Mouse (Mus musculus): ENCODE results near the gene Vav2. TPM values are rescaled to one million over a fixed set of nuclear protein-coding genes. Genes with fewer than 3 reads are reported as not detected.

The Vav2 gene
- polyA plus RNA-seq, 1 experiment from 2014 or later = 3.2 TPM

DNA sequence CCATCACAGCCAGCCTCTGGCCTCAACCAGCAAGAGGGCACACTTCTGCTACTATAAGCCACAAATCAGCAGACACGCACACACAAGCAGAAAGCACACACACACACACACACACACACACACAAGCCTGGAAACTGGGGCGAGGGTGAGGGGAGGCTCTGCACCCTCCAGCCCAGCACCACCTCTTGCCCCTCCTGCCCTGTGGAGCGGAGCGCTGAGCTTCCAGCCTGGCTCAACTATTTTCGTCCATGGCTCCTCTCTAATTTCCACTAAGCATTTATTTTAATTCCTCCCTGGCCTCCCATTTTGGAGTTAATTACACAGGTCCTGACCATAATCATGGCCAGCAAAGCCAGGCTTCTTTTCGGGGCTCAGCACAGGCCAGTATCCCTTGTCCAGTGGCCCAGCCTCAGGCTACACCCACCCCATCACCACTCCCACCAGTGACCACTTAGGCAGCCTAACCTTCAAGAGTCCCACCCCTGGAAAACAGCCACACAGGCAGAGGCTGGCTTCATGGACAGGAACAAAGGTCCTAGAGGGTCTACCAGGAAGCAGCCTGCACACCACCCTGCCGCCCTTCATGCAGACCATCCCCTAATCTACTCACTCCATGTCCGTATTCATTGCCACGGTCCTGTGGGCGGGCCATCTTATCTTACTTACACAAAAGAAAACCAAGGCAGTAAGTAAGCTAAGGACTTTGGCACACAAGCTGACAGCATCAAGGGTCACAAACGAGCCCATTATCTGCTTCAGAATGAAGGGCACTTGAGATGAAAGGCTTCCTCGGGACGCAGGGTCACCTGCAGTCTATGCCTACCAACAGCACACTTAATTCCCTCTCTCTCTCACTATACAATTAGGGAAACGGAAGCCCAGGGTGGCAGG is 37.3 kb downstream of the Vav2 start:
- no peaks in the 10 kb centered on the region for H3K27me3 ChIP-seq
- peaks cover 44% of the 10 kb centered on the region for H3K4me1 ChIP-seq (replicated peaks)
- ATAC-seq (ENCODE audit: low read depth) (peak; percentile 66), DNase-seq (peak; percentile 20)
- H3K9me3 ChIP-seq (replicated peaks) = no peaks in the 10 kb centered on the region
- 0 out of 2 replicates have a peak overlapping the region, but pooled peaks have one; percentile 31 for H3K9ac ChIP-seq
- H3K4me2 ChIP-seq = peak overlapping the region; percentile 31
- H3K4me3 ChIP-seq (replicated peaks) = no peak overlapping the region
- peaks cover 3% of the 10 kb centered on the region; the same call in 1 of the 2 replicates for H3K36me3 ChIP-seq
- H3K27ac ChIP-seq = 0 out of 2 replicates have a peak overlapping the region, but pooled peaks have one; percentile 41
- 28% methylated on average over 14 of the region's 14 CpGs for WGBS (ENCODE audit: insufficient replicate concordance)

DNA sequence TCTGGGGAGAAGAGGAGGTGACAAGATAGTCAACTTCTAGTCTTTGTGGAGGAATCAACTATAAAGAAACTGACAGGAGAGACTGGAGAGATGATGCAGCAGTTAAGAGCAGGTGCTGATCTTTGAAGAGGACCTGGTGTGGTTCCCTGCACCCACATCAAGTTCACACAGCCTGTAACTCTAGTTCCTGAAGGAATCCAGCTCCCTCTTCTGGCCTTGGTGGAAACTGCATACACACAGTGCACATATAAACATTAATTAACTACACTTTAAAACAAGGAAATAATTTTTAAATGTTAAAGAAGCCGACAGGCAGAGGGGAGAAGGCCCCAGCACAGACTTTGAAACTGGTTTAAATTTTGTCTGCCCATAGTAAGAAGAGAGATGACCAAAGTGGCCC is 39.6 kb downstream of the Vav2 start:
- ATAC-seq (ENCODE audit: low read depth) (no peak), DNase-seq (no peak)
- no peaks in the 10 kb centered on the region for H3K9me3 ChIP-seq (replicated peaks)
- peaks cover 33% of the 10 kb centered on the region for H3K4me1 ChIP-seq (replicated peaks)
- H3K4me2 ChIP-seq = no peak overlapping the region
- H3K27me3 ChIP-seq = no peaks in the 10 kb centered on the region
- no peak overlapping the region for H3K4me3 ChIP-seq (replicated peaks)
- no peak overlapping the region for H3K27ac ChIP-seq
- WGBS (ENCODE audit: insufficient replicate concordance) = 81% methylated on average over 1 of the region's 1 CpGs
- H3K36me3 ChIP-seq = peaks cover 3% of the 10 kb centered on the region; the same call in 1 of the 2 replicates
- H3K9ac ChIP-seq = no peak overlapping the region

- ATAC-seq (ENCODE audit: low read depth) = no peak
- Histone ChIP-seq H3K36me3 (peaks cover 3% of the 10 kb centered on the region; the same call in 1 of the 2 replicates), H3K9me3 (replicated peaks) (no peaks in the 10 kb centered on the region), H3K4me1 (replicated peaks) (peaks cover 19% of the 10 kb centered on the region), H3K9ac (no peak overlapping the region), H3K4me3 (replicated peaks) (no peak overlapping the region), H3K27ac (no peak overlapping the region), H3K4me2 (no peak overlapping the region), H3K27me3 (no peaks in the 10 kb centered on the region)
- 52% methylated on average over 4 of the region's 4 CpGs for WGBS (ENCODE audit: insufficient replicate concordance)
- no peak for DNase-seq
Observed at GRCm38 (mm10) chr2:27381698-27382097, 45.1 kb downstream of the Vav2 start.

DNA sequence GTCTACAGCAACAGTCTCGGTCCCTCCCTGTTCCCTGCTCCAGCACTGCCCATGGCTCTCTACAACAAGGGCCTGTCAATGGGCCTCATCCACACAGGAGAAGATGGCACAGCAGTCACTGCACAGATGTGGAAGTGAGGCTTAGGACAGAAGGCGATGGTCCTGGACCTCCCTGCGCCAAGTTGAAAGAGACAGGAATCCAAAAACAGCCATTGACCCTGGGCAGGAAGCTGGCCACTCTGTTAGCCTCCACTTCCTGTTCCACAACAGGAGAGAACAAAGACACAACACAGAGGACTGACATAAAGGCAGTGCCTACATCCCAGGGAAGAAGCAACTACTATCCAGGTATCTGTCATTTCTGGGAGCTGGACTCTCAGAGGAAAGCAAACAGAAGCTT is 45.6 kb downstream of the Vav2 start:
- DNase-seq (no peak), ATAC-seq (ENCODE audit: low read depth) (no peak)
- no peak overlapping the region for H3K9ac ChIP-seq
- peaks cover 19% of the 10 kb centered on the region for H3K4me1 ChIP-seq (replicated peaks)
- H3K27ac ChIP-seq = no peak overlapping the region
- H3K36me3 ChIP-seq = peaks cover 2% of the 10 kb centered on the region; the same call in 1 of the 2 replicates
- no peak overlapping the region for H3K4me3 ChIP-seq (replicated peaks)
- no peak overlapping the region for H3K4me2 ChIP-seq
- no peaks in the 10 kb centered on the region for H3K9me3 ChIP-seq (replicated peaks)
- H3K27me3 ChIP-seq = no peaks in the 10 kb centered on the region
- WGBS (ENCODE audit: insufficient replicate concordance) = 66% methylated on average over 3 of the region's 3 CpGs

GRCm38 (mm10) chr2:27377876-27378275 is 49.0 kb downstream of the Vav2 start:
- H3K27me3 ChIP-seq = no peaks in the 10 kb centered on the region
- H3K9ac ChIP-seq = no peak overlapping the region
- no peak overlapping the region for H3K4me2 ChIP-seq
- H3K9me3 ChIP-seq (replicated peaks) = no peaks in the 10 kb centered on the region
- H3K4me3 ChIP-seq (replicated peaks) = no peak overlapping the region
- ATAC-seq (ENCODE audit: low read depth) = no peak
- H3K36me3 ChIP-seq = no peaks in the 10 kb centered on the region
- peaks cover 28% of the 10 kb centered on the region for H3K4me1 ChIP-seq (replicated peaks)
- H3K27ac ChIP-seq = no peak overlapping the region
- 45% methylated on average over 4 of the region's 4 CpGs for WGBS (ENCODE audit: insufficient replicate concordance)
- no peak for DNase-seq

- WGBS (ENCODE audit: insufficient replicate concordance) = 78% methylated on average over 8 of the region's 8 CpGs
- Histone ChIP-seq H3K9ac (no peak overlapping the region), H3K36me3 (no peaks in the 10 kb centered on the region), H3K4me3 (replicated peaks) (no peak overlapping the region), H3K27me3 (no peaks in the 10 kb centered on the region), H3K9me3 (replicated peaks) (no peaks in the 10 kb centered on the region), H3K4me1 (replicated peaks) (peaks cover 32% of the 10 kb centered on the region), H3K4me2 (no peak overlapping the region), H3K27ac (no peak overlapping the region)
- ATAC-seq (ENCODE audit: low read depth) (no peak), DNase-seq (no peak)
Observed at GRCm38 (mm10) chr2:27377164-27377563, 49.7 kb downstream of the Vav2 start.

GRCm38 (mm10) chr2:27375141-27375540 is 51.7 kb downstream of the Vav2 start:
- Histone ChIP-seq H3K36me3 (no peaks in the 10 kb centered on the region), H3K27ac (no peak overlapping the region), H3K4me3 (replicated peaks) (no peak overlapping the region), H3K9ac (no peak overlapping the region), H3K9me3 (replicated peaks) (no peaks in the 10 kb centered on the region), H3K4me2 (no peak overlapping the region), H3K27me3 (no peaks in the 10 kb centered on the region), H3K4me1 (replicated peaks) (peaks cover 24% of the 10 kb centered on the region)
- no peak for DNase-seq
- no peak for ATAC-seq (ENCODE audit: low read depth)
- WGBS (ENCODE audit: insufficient replicate concordance) = 60% methylated on average over 3 of the region's 3 CpGs

- no peak overlapping the region for H3K9ac ChIP-seq
- H3K4me3 ChIP-seq (replicated peaks) = no peak overlapping the region
- no peaks in the 10 kb centered on the region for H3K27me3 ChIP-seq
- peaks cover 19% of the 10 kb centered on the region for H3K4me1 ChIP-seq (replicated peaks)
- H3K27ac ChIP-seq = no peak overlapping the region
- 19% methylated on average over 12 of the region's 12 CpGs for WGBS (ENCODE audit: insufficient replicate concordance)
- DNase-seq (peak; percentile 6), ATAC-seq (ENCODE audit: low read depth) (no peak)
- no peaks in the 10 kb centered on the region for H3K9me3 ChIP-seq (replicated peaks)
- H3K4me2 ChIP-seq = no peak overlapping the region
- 0 out of 2 replicates have a peak, but pooled peaks cover 3% of the 10 kb centered on the region for H3K36me3 ChIP-seq
Observed at GRCm38 (mm10) chr2:27373349-27373748, 53.5 kb downstream of the Vav2 start.

DNA sequence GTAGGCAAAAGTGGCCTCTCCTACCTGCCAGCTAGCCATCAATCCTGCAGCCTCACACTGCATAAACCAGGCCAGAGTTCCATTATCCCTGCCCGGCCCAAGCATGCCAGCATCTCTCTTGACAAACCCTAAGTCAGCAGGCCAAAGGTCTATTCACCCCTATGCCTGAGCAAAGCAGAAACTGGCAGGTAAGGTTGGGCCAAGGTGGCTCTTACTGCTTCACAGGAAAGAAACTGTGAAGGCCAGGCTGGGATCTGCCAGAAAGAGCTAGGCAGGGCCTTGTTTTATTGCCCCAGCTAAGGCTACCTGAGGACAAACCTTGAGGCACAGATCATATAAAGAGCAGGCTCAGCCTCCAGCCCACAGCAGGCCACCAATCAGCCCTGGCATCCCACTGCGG is 55.4 kb downstream of the Vav2 start:
- peaks cover 13% of the 10 kb centered on the region for H3K4me1 ChIP-seq (replicated peaks)
- no peak overlapping the region for H3K4me3 ChIP-seq (replicated peaks)
- 85% methylated on average over 2 of the region's 2 CpGs for WGBS (ENCODE audit: insufficient replicate concordance)
- no peaks in the 10 kb centered on the region for H3K27me3 ChIP-seq
- ATAC-seq (ENCODE audit: low read depth) (no peak), DNase-seq (no peak)
- no peak overlapping the region for H3K4me2 ChIP-seq
- H3K9me3 ChIP-seq (replicated peaks) = no peaks in the 10 kb centered on the region
- H3K27ac ChIP-seq = no peak overlapping the region
- 0 out of 2 replicates have a peak, but pooled peaks cover 3% of the 10 kb centered on the region for H3K36me3 ChIP-seq
- no peak overlapping the region for H3K9ac ChIP-seq

GRCm38 (mm10) chr2:27368980-27369379 is 57.9 kb downstream of the Vav2 start:
- Histone ChIP-seq H3K27ac (no peak overlapping the region), H3K9me3 (replicated peaks) (no peaks in the 10 kb centered on the region), H3K4me1 (replicated peaks) (peaks cover 13% of the 10 kb centered on the region), H3K27me3 (no peaks in the 10 kb centered on the region), H3K36me3 (0 out of 2 replicates have a peak, but pooled peaks cover 3% of the 10 kb centered on the region), H3K4me3 (replicated peaks) (no peak overlapping the region), H3K9ac (no peak overlapping the region), H3K4me2 (no peak overlapping the region)
- DNase-seq (no peak), ATAC-seq (ENCODE audit: low read depth) (no peak)
- 72% methylated on average over 8 of the region's 8 CpGs for WGBS (ENCODE audit: insufficient replicate concordance)

DNA sequence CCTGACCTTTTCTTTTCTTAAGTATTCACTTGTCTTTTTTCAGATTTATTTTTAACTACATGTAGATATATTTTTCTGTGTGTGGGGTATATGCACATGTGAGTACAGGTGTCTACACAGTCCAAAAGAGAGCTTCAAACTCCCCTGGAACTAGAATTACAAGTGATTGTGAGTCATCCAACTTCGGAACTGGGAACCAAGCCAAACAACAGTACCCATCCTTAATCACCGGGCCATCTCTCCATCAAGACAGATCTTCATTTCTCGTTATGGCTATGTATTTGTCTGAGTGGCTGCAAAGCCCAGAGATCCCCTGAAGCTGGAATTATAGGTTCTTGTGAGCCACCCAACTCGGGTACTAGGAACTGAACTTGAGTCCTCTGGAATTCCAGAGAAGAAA is 61.5 kb downstream of the Vav2 start:
- no peaks in the 10 kb centered on the region for H3K27me3 ChIP-seq
- 66% methylated on average over 4 of the region's 4 CpGs for WGBS (ENCODE audit: insufficient replicate concordance)

More for the DNA sequence above, 61.5 kb downstream of the Vav2 start:
- ATAC-seq (ENCODE audit: low read depth) (no peak), DNase-seq (no peak)
- H3K4me3 ChIP-seq (replicated peaks) = no peak overlapping the region
- H3K36me3 ChIP-seq = 0 out of 2 replicates have a peak, but pooled peaks cover 3% of the 10 kb centered on the region
- H3K9ac ChIP-seq = no peak overlapping the region
- H3K9me3 ChIP-seq (replicated peaks) = no peaks in the 10 kb centered on the region
- peaks cover 5% of the 10 kb centered on the region; the same call in 1 of the 2 replicates for H3K4me1 ChIP-seq (replicated peaks)
- H3K27ac ChIP-seq = no peak overlapping the region
- H3K4me2 ChIP-seq = no peak overlapping the region
